Mouse (Mus musculus): ENCODE data around the gene Mapkap1.

Mapkap1 gene

GRCm38 (mm10) chr2:34629758-34630157 is 223.2 kb downstream of the Mapkap1 start:
- DNase-seq (ENCODE audit: extremely low read depth, low read depth): no peak

DNA sequence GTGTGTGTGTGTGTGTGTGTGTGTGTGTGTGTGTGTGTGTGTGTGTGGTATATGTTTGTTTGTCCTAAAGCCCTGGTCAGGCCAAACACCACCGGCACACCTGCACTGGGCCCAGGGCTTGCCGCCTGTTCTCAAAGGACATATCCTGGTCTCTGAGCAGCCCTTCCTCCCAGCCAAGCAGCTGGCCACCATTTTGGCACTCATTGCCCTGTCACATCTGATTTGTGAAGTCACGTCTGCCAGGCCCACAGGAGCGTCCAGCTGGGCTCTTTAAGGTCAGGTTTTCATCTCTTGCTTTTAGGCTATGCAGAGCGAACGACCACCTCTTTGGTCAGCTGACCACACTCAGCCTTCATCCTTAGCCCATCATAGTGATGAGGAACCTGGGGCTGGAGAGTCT is 223.9 kb downstream of the Mapkap1 start:
- DNase-seq (ENCODE audit: extremely low read depth, low read depth): no peak

- no peak for DNase-seq (ENCODE audit: extremely low read depth, low read depth)
These were observed 225.5 kb downstream of the Mapkap1 start for GRCm38 (mm10) chr2:34632051-34632450.

DNA sequence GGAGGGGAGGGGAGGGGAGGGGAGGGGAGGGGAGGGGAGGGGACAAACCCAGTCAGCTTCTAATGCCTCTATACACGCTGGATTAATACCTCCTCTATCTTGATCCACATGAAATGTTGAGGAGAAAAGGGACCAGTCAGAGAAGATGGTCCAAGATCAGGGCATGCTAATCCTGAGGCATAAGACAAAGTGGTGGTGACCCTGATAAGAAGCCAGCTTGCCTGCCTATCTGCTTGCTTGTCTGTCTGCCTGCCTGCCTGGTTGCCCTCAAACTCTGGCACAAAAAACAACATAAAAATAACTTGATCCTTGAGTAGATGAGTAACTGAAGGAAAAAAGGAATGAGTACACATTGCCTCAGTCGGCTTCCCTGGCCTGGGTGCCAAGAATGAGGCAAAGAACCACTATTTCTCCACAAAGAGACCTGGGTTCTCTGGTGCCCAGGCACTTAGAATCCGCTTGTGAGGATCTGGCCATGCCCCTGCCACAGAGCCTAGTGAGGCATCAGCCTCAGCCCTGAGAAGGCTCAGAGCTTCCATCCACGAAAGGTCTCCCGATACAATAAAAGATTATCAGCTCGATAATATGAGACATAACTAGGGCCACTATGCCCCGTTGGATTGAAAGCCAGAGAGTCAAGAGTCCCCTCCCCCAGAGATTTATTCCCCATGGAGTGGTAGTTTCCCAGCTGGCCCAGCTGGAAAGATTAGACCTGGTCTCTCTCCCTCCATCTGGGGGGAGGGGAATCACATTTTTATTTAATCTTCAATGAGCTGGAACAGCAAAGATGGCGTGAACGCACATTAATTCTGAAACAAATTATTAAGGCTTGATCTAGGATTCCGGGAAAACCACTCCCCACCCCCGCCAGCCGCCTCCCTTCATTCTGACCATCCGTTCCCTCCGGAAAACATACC is 228.9 kb downstream of the Mapkap1 start:
- DNase-seq (ENCODE audit: extremely low read depth, low read depth): no peak

- peak; percentile 53 for DNase-seq (ENCODE audit: extremely low read depth, low read depth)
These were observed 232.5 kb downstream of the Mapkap1 start for GRCm38 (mm10) chr2:34638955-34639650.

DNA sequence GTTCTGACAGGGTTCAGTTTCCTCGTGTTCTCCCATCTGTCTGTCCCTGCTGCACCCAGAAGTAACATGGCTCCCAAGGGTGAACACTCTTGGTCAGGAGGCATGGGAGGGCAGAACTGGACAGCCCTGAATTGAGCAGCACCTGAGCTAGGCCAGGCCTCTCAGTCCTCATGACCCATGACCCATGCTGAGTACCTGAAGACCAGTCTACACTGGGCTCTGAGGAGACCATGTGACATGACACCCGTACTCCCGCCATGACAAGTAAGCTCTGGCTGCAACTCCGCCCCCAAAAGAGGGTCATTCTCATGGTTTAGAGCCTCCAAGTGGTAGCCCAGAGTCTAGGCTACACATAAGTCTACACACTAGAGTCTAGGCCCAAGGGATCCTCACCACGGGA is 233.2 kb downstream of the Mapkap1 start:
- no peak for DNase-seq (ENCODE audit: extremely low read depth, low read depth)

- peak; percentile 63 for DNase-seq (ENCODE audit: extremely low read depth, low read depth)
These were observed 235.8 kb downstream of the Mapkap1 start for GRCm38 (mm10) chr2:34642351-34642750.

DNA sequence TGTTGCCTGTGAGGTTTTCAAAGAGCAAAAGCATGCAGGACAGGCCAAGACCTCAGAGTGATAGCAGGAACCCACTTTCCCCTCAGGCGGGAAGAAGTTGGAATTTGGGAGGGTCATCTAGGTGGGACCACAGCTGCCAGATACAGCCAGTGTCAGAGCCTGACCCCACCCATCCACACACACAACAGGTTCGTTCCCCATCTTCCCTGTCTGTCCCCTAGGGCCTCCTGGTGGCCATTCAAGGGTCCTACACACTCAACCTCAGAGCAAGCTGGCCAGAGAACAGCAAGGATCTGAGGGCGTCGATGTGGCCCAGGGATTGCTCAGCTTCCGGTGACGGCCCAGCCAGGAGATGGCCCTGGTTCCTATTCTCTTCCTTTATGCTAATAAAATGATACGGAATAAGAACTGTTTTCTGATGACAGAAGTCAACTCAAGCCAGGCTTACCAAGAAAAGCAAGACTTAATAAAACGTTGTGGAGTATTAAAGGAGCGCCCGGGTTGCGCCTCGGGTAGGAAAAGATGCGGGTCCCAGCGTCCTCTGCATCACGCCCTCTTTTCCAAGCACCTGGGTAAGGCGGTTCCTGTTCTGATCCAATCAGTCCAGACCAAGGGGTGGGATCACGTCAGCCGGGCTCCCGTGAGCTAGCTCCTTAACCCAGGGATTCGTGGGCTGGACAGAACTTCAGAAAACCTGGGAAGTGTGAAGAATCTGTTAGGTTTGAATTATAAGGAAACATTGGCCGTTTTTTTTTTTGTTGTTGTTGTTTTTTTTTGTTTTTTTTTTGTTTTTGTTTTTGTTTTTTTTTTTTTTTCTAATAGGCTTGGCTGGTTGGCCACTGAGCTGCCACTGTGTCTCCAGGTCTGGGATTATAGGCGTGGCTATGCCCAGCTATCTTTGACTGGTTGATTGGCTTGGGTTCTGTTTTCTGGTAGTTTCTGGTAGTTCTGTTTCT is 238.3 kb downstream of the Mapkap1 start:
- peak; percentile 64 for DNase-seq (ENCODE audit: extremely low read depth, low read depth)

- peak; percentile 53 for DNase-seq (ENCODE audit: extremely low read depth, low read depth)
These were observed 239.4 kb downstream of the Mapkap1 start for GRCm38 (mm10) chr2:34645851-34646540.

GRCm38 (mm10) chr2:34646541-34646865 is 239.9 kb downstream of the Mapkap1 start:
- no peak for DNase-seq (ENCODE audit: extremely low read depth, low read depth)

DNA sequence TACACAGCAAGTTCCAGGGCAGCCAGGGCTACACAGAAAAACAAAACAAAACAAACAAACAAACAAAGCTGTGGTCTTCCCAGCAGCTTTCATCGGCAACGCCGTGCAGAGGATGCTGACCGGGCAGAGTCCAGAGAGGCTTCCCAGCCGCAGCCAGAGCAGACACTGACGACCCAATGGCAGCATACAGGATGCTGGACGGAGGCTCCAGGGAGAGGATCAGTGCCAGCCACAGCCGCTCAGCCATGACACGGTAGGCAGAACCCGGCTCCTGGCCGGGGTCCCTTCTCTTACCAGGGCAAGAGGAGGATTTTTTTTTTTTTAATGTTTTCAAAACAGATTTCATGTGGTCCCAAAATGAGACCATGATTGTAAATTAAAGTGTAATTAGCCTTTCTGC is 240.8 kb downstream of the Mapkap1 start:
- no peak for DNase-seq (ENCODE audit: extremely low read depth, low read depth)

- DNase-seq (ENCODE audit: extremely low read depth, low read depth): no peak
These were observed 261.2 kb downstream of the Mapkap1 start for GRCm38 (mm10) chr2:34667820-34668219.

DNA sequence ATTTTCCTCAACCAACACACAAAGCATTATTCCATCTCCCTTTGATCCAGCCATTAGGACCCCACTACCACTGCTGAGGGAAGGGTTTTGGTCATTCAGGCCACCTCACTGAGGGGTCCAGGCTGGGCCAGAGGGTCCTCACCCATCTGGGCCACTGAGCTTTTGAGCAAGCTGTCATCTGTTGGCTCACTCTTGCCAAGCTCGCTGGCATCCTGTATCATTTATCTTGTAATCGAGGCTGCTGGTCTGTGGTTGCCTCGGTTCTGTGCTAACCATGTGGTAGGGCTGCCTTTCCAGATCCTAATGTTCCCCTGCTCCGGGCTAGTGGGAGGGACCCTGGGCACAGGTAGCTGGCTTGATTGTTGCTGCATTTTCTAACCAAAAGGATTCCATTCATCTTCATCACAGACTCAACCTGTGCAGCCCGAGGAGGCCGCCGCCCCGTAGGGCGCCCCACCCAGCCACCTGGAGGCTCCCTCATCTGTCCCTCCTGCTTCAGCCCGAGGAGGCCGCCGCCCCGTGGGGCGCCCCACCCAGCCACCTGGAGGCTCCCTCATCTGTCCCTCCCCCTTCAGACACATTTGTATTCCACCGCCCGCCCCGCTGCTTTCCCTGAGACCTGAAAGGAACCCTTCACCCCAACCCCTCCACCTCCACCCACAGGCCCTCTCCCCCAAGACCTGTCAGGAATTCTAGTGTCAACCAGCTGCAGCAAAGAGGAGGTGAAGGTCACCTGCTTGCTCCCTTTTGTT is 262.0 kb downstream of the Mapkap1 start:
- DNase-seq (ENCODE audit: extremely low read depth, low read depth): no peak

- DNase-seq (ENCODE audit: extremely low read depth, low read depth): no peak
These were observed 262.7 kb downstream of the Mapkap1 start for GRCm38 (mm10) chr2:34669203-34669746.

- no peak for DNase-seq (ENCODE audit: extremely low read depth, low read depth)
These were observed 263.9 kb downstream of the Mapkap1 start for GRCm38 (mm10) chr2:34670470-34670869.

DNA sequence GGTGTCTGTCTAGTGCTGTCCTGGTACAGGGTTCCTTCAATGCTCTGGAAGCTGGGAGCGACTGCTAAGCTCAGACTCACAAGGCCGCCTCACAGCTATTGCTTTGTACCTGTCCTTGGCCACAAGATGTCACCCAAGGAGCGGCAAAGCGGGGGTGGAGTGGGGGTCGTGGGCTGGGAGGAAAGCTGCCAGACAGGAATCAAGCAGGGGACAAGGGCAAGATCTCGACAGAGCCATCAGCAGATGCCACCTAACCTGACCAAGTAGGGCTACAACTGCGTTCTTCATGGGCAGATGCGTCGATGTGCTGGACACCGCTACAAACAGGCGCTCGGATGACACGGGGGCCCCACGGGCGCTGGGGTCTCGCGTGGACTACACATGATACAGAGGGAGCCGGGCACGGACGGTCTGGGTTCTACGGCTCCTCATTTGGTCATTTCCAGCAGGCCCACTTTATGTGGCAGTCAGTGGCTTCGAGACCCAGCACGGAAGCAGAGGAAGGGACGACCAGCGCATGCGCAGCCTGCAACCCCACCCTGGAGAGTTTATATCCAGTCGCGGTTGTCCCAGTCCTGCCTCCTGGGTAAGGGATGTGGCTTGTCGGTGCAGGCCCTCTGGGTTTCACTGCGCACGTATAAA is 264.9 kb downstream of the Mapkap1 start:
- no peak for DNase-seq (ENCODE audit: extremely low read depth, low read depth)

DNA sequence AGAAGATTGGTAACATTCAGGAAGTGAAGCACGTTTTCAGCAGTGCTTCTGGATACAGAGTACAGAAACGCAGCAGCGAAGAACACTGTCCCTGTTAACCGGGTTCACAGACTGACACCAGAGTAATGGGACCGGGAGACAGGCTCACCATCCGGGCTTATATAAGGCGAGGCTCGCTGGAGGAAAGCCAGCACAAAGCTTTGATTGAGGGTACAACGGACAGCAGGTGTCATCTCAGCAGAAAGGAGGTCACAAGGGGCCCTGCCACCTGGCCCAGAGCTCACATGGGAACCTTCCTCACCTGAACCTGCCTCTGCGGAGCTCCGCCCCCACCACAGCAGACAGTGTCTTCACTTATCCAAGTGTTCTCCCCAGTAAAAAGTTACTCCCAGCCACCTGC is 267.3 kb downstream of the Mapkap1 start:
- no peak for DNase-seq (ENCODE audit: extremely low read depth, low read depth)
